19 mouse cellular contexts compared by ENCODE assay signal in genomic region chr9:57652855-57653254, GRCm38 (mm10). TPM values are rescaled to one million over a fixed set of nuclear protein-coding genes. Genes with fewer than 3 reads are reported as not detected.
DNase-seq lines count a peak whose midpoint lies in the region; ATAC-seq lines count a peak whose summit lies in the region.
"Had no signal": no experiment of that assay in that cellular context is flagged by ENCODE, and none has a peak within 500 bp of the region (broad histone marks: within the 10 kb centered on the region; RNA-seq: fewer than 3 reads in every experiment).

No protein-coding gene starts in this region.

- H3K27me3 ChIP-seq in heart, embryonic 16.5 days (ENCODE audit: control insufficient read depth, insufficient read depth, low read length), result peaks cover 4% of the 10 kb centered on the region; the same call in 1 of the 2 replicates
- H3K27me3 ChIP-seq in heart, embryonic 12.5 days (replicated peaks), result peaks cover 35% of the 10 kb centered on the region
- H3K27me3 ChIP-seq in neural tube, embryonic 13.5 days, result peaks cover 5% of the 10 kb centered on the region; the same call in 1 of the 2 replicates
- H3K27me3 ChIP-seq: CH12.LX had no signal

- no peak for DNase-seq in neural tube, embryonic 10.5 days (ENCODE audit: extremely low spot score, low spot score)
- peak; percentile 42 for DNase-seq in embryo, embryonic 10 days (ENCODE audit: low spot score)
- DNase-seq in thymus, postnatal 14 days, result peak; percentile 57
- DNase-seq in lung, postnatal 4 days, result no peak
- no peak for DNase-seq in left cerebral cortex, adult 18-20 months (ENCODE audit: low spot score in 2 of 2)
- DNase-seq: adrenal gland, postnatal 14 days; cerebellum, adult 18-20 months; gastrocnemius, postnatal 25 days; kidney, adult 9 months had no signal

- 67% methylated on average over 3 of the region's 3 CpGs for WGBS in heart, embryonic 16.5 days
- 62% methylated on average over 3 of the region's 3 CpGs for WGBS in heart, embryonic 12.5 days
- WGBS in neural tube, embryonic 13.5 days, result 15% methylated on average over 3 of the region's 3 CpGs

- no peak for ATAC-seq in heart, embryonic 16.5 days (replicated peaks; ENCODE audit: extremely low read depth, insufficient read depth, low FRiP score)
- ATAC-seq in heart, embryonic 12.5 days (ENCODE audit: insufficient number of reproducible peaks, low FRiP score), result no peak
- ATAC-seq in neural tube, embryonic 13.5 days (ENCODE audit: low read depth), result no peak
- ATAC-seq: lung, postnatal 0 days had no signal

- H3K9me3 ChIP-seq in heart, embryonic 16.5 days (replicated peaks; ENCODE audit: control insufficient read depth, low read length), result no peaks in the 10 kb centered on the region
- H3K9me3 ChIP-seq in heart, embryonic 12.5 days (replicated peaks), result no peaks in the 10 kb centered on the region
- H3K9me3 ChIP-seq in neural tube, embryonic 13.5 days, result no peaks in the 10 kb centered on the region
- H3K9me3 ChIP-seq: limb, embryonic 12.5 days had no signal

- peaks cover 4% of the 10 kb centered on the region; the same call in 1 of the 2 replicates for H3K4me1 ChIP-seq in heart, embryonic 16.5 days (ENCODE audit: control insufficient read depth, insufficient read depth, low read length)
- H3K4me1 ChIP-seq in heart, embryonic 12.5 days (replicated peaks), result peaks cover 16% of the 10 kb centered on the region
- peaks cover 28% of the 10 kb centered on the region for H3K4me1 ChIP-seq in neural tube, embryonic 13.5 days (replicated peaks)

- H3K4me2 ChIP-seq in heart, embryonic 16.5 days (ENCODE audit: low read depth, low read length), result no peak overlapping the region
- H3K4me2 ChIP-seq in heart, embryonic 12.5 days, result no peak overlapping the region
- no peak overlapping the region for H3K4me2 ChIP-seq in neural tube, embryonic 13.5 days
- H3K4me2 ChIP-seq: limb, embryonic 12.5 days had no signal

- H3K36me3 ChIP-seq in heart, embryonic 16.5 days (ENCODE audit: control insufficient read depth, insufficient read depth), result no peaks in the 10 kb centered on the region
- no peaks in the 10 kb centered on the region for H3K36me3 ChIP-seq in heart, embryonic 12.5 days
- no peaks in the 10 kb centered on the region for H3K36me3 ChIP-seq in neural tube, embryonic 13.5 days
- H3K36me3 ChIP-seq: limb, embryonic 12.5 days had no signal

- H3K4me3 ChIP-seq in heart, embryonic 16.5 days (ENCODE audit: low read length), result no peak overlapping the region
- no peak overlapping the region for H3K4me3 ChIP-seq in heart, embryonic 12.5 days
- H3K4me3 ChIP-seq in neural tube, embryonic 13.5 days, result no peak overlapping the region
- H3K4me3 ChIP-seq: limb, embryonic 12.5 days; myocyte had no signal

- H3K9ac ChIP-seq in heart, embryonic 16.5 days (ENCODE audit: low read length), result no peak overlapping the region
- H3K9ac ChIP-seq in heart, embryonic 12.5 days, result no peak overlapping the region
- H3K9ac ChIP-seq in neural tube, embryonic 13.5 days, result peak overlapping the region; percentile 22; the same call in 1 of the 2 replicates
- H3K9ac ChIP-seq: limb, embryonic 12.5 days had no signal

- peak overlapping the region; percentile 5; the same call in 1 of the 2 replicates for H3K27ac ChIP-seq in heart, embryonic 16.5 days (ENCODE audit: low read length)
- no peak overlapping the region for H3K27ac ChIP-seq in heart, embryonic 12.5 days (ENCODE audit: poor library complexity, severe bottlenecking)
- no peak overlapping the region for H3K27ac ChIP-seq in neural tube, embryonic 13.5 days (replicated peaks)
- H3K27ac ChIP-seq: limb, embryonic 12.5 days had no signal

RNA-seq across cellular contexts. Expression of gene Csk, which starts 0.6 kb away (rescaled TPM):
- 20.4 and 29.9 TPM in 2 replicates for polyA plus RNA-seq in heart, embryonic 16.5 days (2015; fragmentation: Nextera tagmentation; extraction: Ambion mirVana)
- polyA plus RNA-seq in heart, embryonic 12.5 days (2016; fragmentation: Nextera tagmentation; extraction: Ambion mirVana), result 16.4 TPM in 2 replicates
- polyA plus RNA-seq in neural tube, embryonic 13.5 days (2015; fragmentation: Nextera tagmentation; extraction: Ambion mirVana), result 43.7 and 43.9 TPM in 2 replicates
- 10 to 100 TPM; 35.1 to 37.0 TPM for total RNA-seq in left cerebral cortex, adult 18-20 months (2021)

RNA-seq across cellular contexts. Expression of gene Cyp1a2, which starts 30.6 kb away (rescaled TPM):
- polyA plus RNA-seq in heart, embryonic 16.5 days (2015; fragmentation: Nextera tagmentation; extraction: Ambion mirVana), result 0.07 TPM in 1 of 2 replicates, not detected in the other
- polyA plus RNA-seq in heart, embryonic 12.5 days (2016; fragmentation: Nextera tagmentation; extraction: Ambion mirVana), result not detected in 2 replicates
- polyA plus RNA-seq in neural tube, embryonic 13.5 days (2015; fragmentation: Nextera tagmentation; extraction: Ambion mirVana), result not detected in 2 replicates
- total RNA-seq in left cerebral cortex, adult 18-20 months (2021), result not detected
- total RNA-seq: CH12.LX; gastrocnemius, postnatal 25 days; heart, postnatal 10 days; layer of hippocampus, postnatal 14 days had no signal
- polyA plus RNA-seq: embryonic facial prominence, embryonic 11.5 days; limb, embryonic 12.5 days; lung, postnatal 0 days; myocyte had no signal

RNA-seq across cellular contexts. Expression of gene Lman1l, which starts 32.3 kb away (rescaled TPM):
- polyA plus RNA-seq in heart, embryonic 16.5 days (2015; fragmentation: Nextera tagmentation; extraction: Ambion mirVana), result 0.11 TPM in 1 of 2 replicates, not detected in the other
- not detected in 2 replicates for polyA plus RNA-seq in heart, embryonic 12.5 days (2016; fragmentation: Nextera tagmentation; extraction: Ambion mirVana)
- not detected in 2 replicates for polyA plus RNA-seq in neural tube, embryonic 13.5 days (2015; fragmentation: Nextera tagmentation; extraction: Ambion mirVana)
- not detected for total RNA-seq in left cerebral cortex, adult 18-20 months (2021)
- total RNA-seq: adrenal gland, postnatal 14 days; CH12.LX; gastrocnemius, postnatal 25 days; heart, postnatal 10 days; layer of hippocampus, postnatal 14 days had no signal
- polyA plus RNA-seq: embryonic facial prominence, embryonic 11.5 days; limb, embryonic 12.5 days; lung, postnatal 0 days had no signal

RNA-seq across cellular contexts. Expression of gene Cyp1a1, which starts 34.9 kb away (rescaled TPM):
- polyA plus RNA-seq in heart, embryonic 16.5 days (2015; fragmentation: Nextera tagmentation; extraction: Ambion mirVana), result not detected in 2 replicates
- not detected in 2 replicates for polyA plus RNA-seq in heart, embryonic 12.5 days (2016; fragmentation: Nextera tagmentation; extraction: Ambion mirVana)
- polyA plus RNA-seq in neural tube, embryonic 13.5 days (2015; fragmentation: Nextera tagmentation; extraction: Ambion mirVana), result 0.15 TPM in 1 of 2 replicates, not detected in the other
- under 1 TPM in 1 of 2 experiments, not detected in 1; 0.16 TPM for total RNA-seq in left cerebral cortex, adult 18-20 months (2021)
- total RNA-seq: heart, postnatal 10 days had no signal
- polyA plus RNA-seq: embryonic facial prominence, embryonic 11.5 days; limb, embryonic 12.5 days; myocyte had no signal

RNA-seq across cellular contexts. Expression of gene Cplx3, which starts 46.8 kb away (rescaled TPM):
- not detected in 2 replicates for polyA plus RNA-seq in heart, embryonic 16.5 days (2015; fragmentation: Nextera tagmentation; extraction: Ambion mirVana)
- polyA plus RNA-seq in heart, embryonic 12.5 days (2016; fragmentation: Nextera tagmentation; extraction: Ambion mirVana), result not detected in 2 replicates
- polyA plus RNA-seq in neural tube, embryonic 13.5 days (2015; fragmentation: Nextera tagmentation; extraction: Ambion mirVana), result not detected in 2 replicates
- 10 to 100 TPM; 13.0 to 13.6 TPM for total RNA-seq in left cerebral cortex, adult 18-20 months (2021)
- total RNA-seq: adrenal gland, postnatal 14 days; CH12.LX; gastrocnemius, postnatal 25 days; heart, postnatal 10 days had no signal
- polyA plus RNA-seq: limb, embryonic 12.5 days; lung, postnatal 0 days had no signal

Comparison
In these comparisons a context has a peak if more than half of its experiments do, and no peak if none do; other contexts are left out.
1. DNase-seq: peak in embryo, embryonic 10 days (single experiment) and thymus, postnatal 14 days (single experiment); none in neural tube, embryonic 10.5 days (single experiment), lung, postnatal 4 days (0 of 2) and left cerebral cortex, adult 18-20 months (0 of 2).